Mouse (Mus musculus) frontal cortex, postnatal 36 days (tissue): Measurements from ENCODE around the gene Numa1.
"Not testable (repeated sequence)": the region's sequence is repeated elsewhere in the genome, so short reads cannot be mapped to it uniquely, and the experiment has no call there.

Experiments used
- DNase-seq, 2 experiments: peaks; one replicate each; pipeline ENCODE4 v3.0.0; 2022; ENCODE audit warnings: low spot score in 2 of 2

Numa1 gene

GRCm38 (mm10) chr7:101936996-101937395 is 3.1 kb downstream of the Numa1 start:
- no peak for DNase-seq

GRCm38 (mm10) chr7:101937569-101937968 is 3.7 kb downstream of the Numa1 start:
- DNase-seq = peak in 1 of 2 experiments; percentile 15

- no peak for DNase-seq
Measured at GRCm38 (mm10) chr7:101938348-101938747, 4.4 kb downstream of the Numa1 start.

GRCm38 (mm10) chr7:101939758-101940157 is 5.8 kb downstream of the Numa1 start:
- no peak for DNase-seq

GRCm38 (mm10) chr7:101949008-101949407 is 15.1 kb downstream of the Numa1 start:
- not testable (repeated sequence) for DNase-seq

GRCm38 (mm10) chr7:101951648-101952047 is 17.7 kb downstream of the Numa1 start:
- DNase-seq = no peak

- no peak for DNase-seq
Measured at GRCm38 (mm10) chr7:101952098-101952497, 18.2 kb downstream of the Numa1 start.

GRCm38 (mm10) chr7:101954163-101954562 is 20.3 kb downstream of the Numa1 start:
- DNase-seq = peak in 1 of 2 experiments; percentile 35

- DNase-seq = no peak
Measured at GRCm38 (mm10) chr7:101955276-101955675, 21.4 kb downstream of the Numa1 start.

- no peak for DNase-seq
Measured at GRCm38 (mm10) chr7:101955862-101956261, 22.0 kb downstream of the Numa1 start.

GRCm38 (mm10) chr7:101956481-101956880 is 22.6 kb downstream of the Numa1 start:
- DNase-seq = no peak

- no peak for DNase-seq
Measured at GRCm38 (mm10) chr7:101956911-101957310, 23.0 kb downstream of the Numa1 start.

- no peak for DNase-seq
Measured at GRCm38 (mm10) chr7:101962829-101963228, 28.9 kb downstream of the Numa1 start.

- DNase-seq = no peak
Measured at GRCm38 (mm10) chr7:101963621-101964020, 29.7 kb downstream of the Numa1 start.

- DNase-seq = no peak
Measured at GRCm38 (mm10) chr7:101964551-101964950, 30.6 kb downstream of the Numa1 start.

GRCm38 (mm10) chr7:101965606-101966005 is 31.7 kb downstream of the Numa1 start:
- no peak for DNase-seq

GRCm38 (mm10) chr7:101967256-101967655 is 33.3 kb downstream of the Numa1 start:
- DNase-seq = peak in 1 of 2 experiments; percentile 20

GRCm38 (mm10) chr7:101968751-101969150 is 34.8 kb downstream of the Numa1 start:
- DNase-seq = no peak

GRCm38 (mm10) chr7:101969694-101970428 is 36.0 kb downstream of the Numa1 start:
- DNase-seq = peak; percentile 85

- peak; percentile 77 to 87 for DNase-seq
Measured at GRCm38 (mm10) chr7:101970429-101970775, 36.5 kb downstream of the Numa1 start.

- DNase-seq = peak; percentile 79 to 83
Measured at GRCm38 (mm10) chr7:101970821-101971461, 37.0 kb downstream of the Numa1 start.

GRCm38 (mm10) chr7:101971721-101972120 is 37.8 kb downstream of the Numa1 start:
- DNase-seq = no peak

GRCm38 (mm10) chr7:101973730-101974129 is 39.8 kb downstream of the Numa1 start:
- no peak for DNase-seq
